Mouse (Mus musculus): ENCODE data around the gene Fam24a. TPM values are rescaled to one million over a fixed set of nuclear protein-coding genes. Genes with fewer than 3 reads are reported as not detected.

Fam24a gene
- polyA plus RNA-seq, 1 experiment from 2014 or later, result not detected

GRCm38 (mm10) chr7:131331688-131332087 is 2.0 kb upstream of the Fam24a start:
- H3K9me3 ChIP-seq (ENCODE audit: control insufficient read depth, low read length), result no peaks in the 10 kb centered on the region
- H3K4me1 ChIP-seq (ENCODE audit: control insufficient read depth, insufficient read depth, low read length), result no peaks in the 10 kb centered on the region
- no peak overlapping the region for H3K4me3 ChIP-seq (ENCODE audit: low read length)
- no peak overlapping the region for H3K9ac ChIP-seq (ENCODE audit: low read depth, low read length)
- 67% methylated on average over 2 of the region's 2 CpGs for WGBS
- no peaks in the 10 kb centered on the region for H3K27me3 ChIP-seq (replicated peaks; ENCODE audit: control insufficient read depth, insufficient read depth, low read length)
- ATAC-seq, result no peak
- no peaks in the 10 kb centered on the region for H3K36me3 ChIP-seq (ENCODE audit: control insufficient read depth, insufficient read depth, low read length)
- H3K27ac ChIP-seq (ENCODE audit: low read length), result no peak overlapping the region
- H3K4me2 ChIP-seq (ENCODE audit: low read depth, low read length), result no peak overlapping the region

- 50% methylated on average over 8 of the region's 8 CpGs for WGBS
- Histone ChIP-seq H3K4me3 (ENCODE audit: low read length) (no peak overlapping the region), H3K27me3 (replicated peaks; ENCODE audit: control insufficient read depth, insufficient read depth, low read length) (no peaks in the 10 kb centered on the region), H3K4me2 (ENCODE audit: low read depth, low read length) (no peak overlapping the region), H3K4me1 (ENCODE audit: control insufficient read depth, insufficient read depth, low read length) (no peaks in the 10 kb centered on the region), H3K9me3 (ENCODE audit: control insufficient read depth, low read length) (no peaks in the 10 kb centered on the region), H3K36me3 (ENCODE audit: control insufficient read depth, insufficient read depth, low read length) (no peaks in the 10 kb centered on the region; the same call in 1 of the 2 replicates), H3K27ac (ENCODE audit: low read length) (no peak overlapping the region), H3K9ac (ENCODE audit: low read depth, low read length) (no peak overlapping the region)
- no peak for ATAC-seq
These were observed 3.9 kb downstream of the Fam24a start for GRCm38 (mm10) chr7:131337502-131338068.

GRCm38 (mm10) chr7:131345856-131346541 is 12.3 kb downstream of the Fam24a start:
- Histone ChIP-seq H3K27ac (ENCODE audit: low read length) (no peak overlapping the region), H3K9ac (ENCODE audit: low read depth, low read length) (no peak overlapping the region), H3K4me2 (ENCODE audit: low read depth, low read length) (no peak overlapping the region), H3K9me3 (ENCODE audit: control insufficient read depth, low read length) (no peaks in the 10 kb centered on the region), H3K4me3 (ENCODE audit: low read length) (no peak overlapping the region), H3K27me3 (replicated peaks; ENCODE audit: control insufficient read depth, insufficient read depth, low read length) (no peaks in the 10 kb centered on the region), H3K4me1 (ENCODE audit: control insufficient read depth, insufficient read depth, low read length) (no peaks in the 10 kb centered on the region), H3K36me3 (ENCODE audit: control insufficient read depth, insufficient read depth, low read length) (peaks cover 15% of the 10 kb centered on the region)
- ATAC-seq, result no peak
- 77% methylated on average over 7 of the region's 7 CpGs for WGBS

GRCm38 (mm10) chr7:131356105-131356504 is 22.4 kb downstream of the Fam24a start:
- Histone ChIP-seq H3K36me3 (ENCODE audit: control insufficient read depth, insufficient read depth, low read length) (peaks cover 9% of the 10 kb centered on the region; the same call in 1 of the 2 replicates), H3K4me3 (ENCODE audit: low read length) (no peak overlapping the region), H3K4me1 (ENCODE audit: control insufficient read depth, insufficient read depth, low read length) (peaks cover 3% of the 10 kb centered on the region), H3K9ac (ENCODE audit: low read depth, low read length) (no peak overlapping the region), H3K27me3 (replicated peaks; ENCODE audit: control insufficient read depth, insufficient read depth, low read length) (no peaks in the 10 kb centered on the region), H3K9me3 (ENCODE audit: control insufficient read depth, low read length) (no peaks in the 10 kb centered on the region), H3K27ac (ENCODE audit: low read length) (no peak overlapping the region), H3K4me2 (ENCODE audit: low read depth, low read length) (no peak overlapping the region)
- 94% methylated on average over 13 of the region's 13 CpGs for WGBS
- no peak for ATAC-seq

GRCm38 (mm10) chr7:131362269-131362614 is 28.6 kb downstream of the Fam24a start:
- peaks cover 9% of the 10 kb centered on the region for H3K4me1 ChIP-seq (ENCODE audit: control insufficient read depth, insufficient read depth, low read length)
- peak overlapping the region; percentile 93 for H3K9ac ChIP-seq (ENCODE audit: low read depth, low read length)
- H3K9me3 ChIP-seq (ENCODE audit: control insufficient read depth, low read length), result no peaks in the 10 kb centered on the region
- 0 out of 2 replicates have a peak, but pooled peaks cover 3% of the 10 kb centered on the region for H3K36me3 ChIP-seq (ENCODE audit: control insufficient read depth, insufficient read depth, low read length)
- peak; percentile 72 for ATAC-seq
- peak overlapping the region; percentile 92 for H3K4me2 ChIP-seq (ENCODE audit: low read depth, low read length)
- WGBS, result under 1% methylated on average over 35 of the region's 35 CpGs
- H3K4me3 ChIP-seq (ENCODE audit: low read length), result peak overlapping the region; percentile 86
- H3K27me3 ChIP-seq (replicated peaks; ENCODE audit: control insufficient read depth, insufficient read depth, low read length), result no peaks in the 10 kb centered on the region
- peak overlapping the region; percentile 96 for H3K27ac ChIP-seq (ENCODE audit: low read length)

GRCm38 (mm10) chr7:131362615-131363300 is 29.1 kb downstream of the Fam24a start, which contains the start of gene 2310057M21Rik:
2310057M21Rik (minus strand) TSS chr7:131362759.
- Histone ChIP-seq H3K4me2 (ENCODE audit: low read depth, low read length) (peak within 1 kb of the TSS; percentile 92), H3K9me3 (ENCODE audit: control insufficient read depth, low read length) (no peaks in the 10 kb centered on the region), H3K4me3 (ENCODE audit: low read length) (peak within 1 kb of the TSS; percentile 86), H3K36me3 (ENCODE audit: control insufficient read depth, insufficient read depth, low read length) (no peaks in the 10 kb centered on the region), H3K4me1 (ENCODE audit: control insufficient read depth, insufficient read depth, low read length) (peaks cover 9% of the 10 kb centered on the region), H3K27ac (ENCODE audit: low read length) (peak within 1 kb of the TSS; percentile 96), H3K27me3 (replicated peaks; ENCODE audit: control insufficient read depth, insufficient read depth, low read length) (no peaks in the 10 kb centered on the region), H3K9ac (ENCODE audit: low read depth, low read length) (peak within 1 kb of the TSS; percentile 93)
- WGBS, result under 1% methylated on average over 55 of the region's 55 CpGs
- ATAC-seq, result peak; percentile 97

- Histone ChIP-seq H3K27me3 (replicated peaks; ENCODE audit: control insufficient read depth, insufficient read depth, low read length) (no peaks in the 10 kb centered on the region), H3K4me1 (ENCODE audit: control insufficient read depth, insufficient read depth, low read length) (peaks cover 9% of the 10 kb centered on the region), H3K4me2 (ENCODE audit: low read depth, low read length) (no peak overlapping the region; the same call in 1 of the 2 replicates), H3K4me3 (ENCODE audit: low read length) (no peak overlapping the region), H3K9ac (ENCODE audit: low read depth, low read length) (no peak overlapping the region), H3K9me3 (ENCODE audit: control insufficient read depth, low read length) (no peaks in the 10 kb centered on the region), H3K27ac (ENCODE audit: low read length) (peak overlapping the region; percentile 69), H3K36me3 (ENCODE audit: control insufficient read depth, insufficient read depth, low read length) (no peaks in the 10 kb centered on the region)
- WGBS, result 75% methylated on average over 8 of the region's 8 CpGs
- ATAC-seq, result peak; percentile 9; the same call in 1 of the 2 replicates
These were observed 30.5 kb downstream of the Fam24a start for GRCm38 (mm10) chr7:131364131-131364530.

GRCm38 (mm10) chr7:131370648-131371469 is 37.2 kb downstream of the Fam24a start, which contains the start of gene Pstk:
Pstk (plus strand) TSS chr7:131371141.
- 5% methylated on average over 47 of the region's 47 CpGs for WGBS

More at GRCm38 (mm10) chr7:131370648-131371469, 37.2 kb downstream of the Fam24a start, which contains the start of gene Pstk:
- H3K9ac ChIP-seq (ENCODE audit: low read depth, low read length), result peak within 1 kb of the TSS; percentile 93
- H3K27ac ChIP-seq (ENCODE audit: low read length), result peak within 1 kb of the TSS; percentile 96
- no peaks in the 10 kb centered on the region for H3K36me3 ChIP-seq (ENCODE audit: control insufficient read depth, insufficient read depth, low read length)
- peak within 1 kb of the TSS; percentile 69 for H3K4me2 ChIP-seq (ENCODE audit: low read depth, low read length)
- peak; percentile 98 for ATAC-seq
- H3K9me3 ChIP-seq (ENCODE audit: control insufficient read depth, low read length), result no peaks in the 10 kb centered on the region
- peak within 1 kb of the TSS; percentile 83 for H3K4me3 ChIP-seq (ENCODE audit: low read length)
- peaks cover 13% of the 10 kb centered on the region; the same call in 1 of the 2 replicates for H3K4me1 ChIP-seq (ENCODE audit: control insufficient read depth, insufficient read depth, low read length)
- no peaks in the 10 kb centered on the region for H3K27me3 ChIP-seq (replicated peaks; ENCODE audit: control insufficient read depth, insufficient read depth, low read length)

All from intestine, embryonic 16.5 days (tissue).